ENCODE assay signal across 8 mouse cellular contexts in the genomic region with DNA sequence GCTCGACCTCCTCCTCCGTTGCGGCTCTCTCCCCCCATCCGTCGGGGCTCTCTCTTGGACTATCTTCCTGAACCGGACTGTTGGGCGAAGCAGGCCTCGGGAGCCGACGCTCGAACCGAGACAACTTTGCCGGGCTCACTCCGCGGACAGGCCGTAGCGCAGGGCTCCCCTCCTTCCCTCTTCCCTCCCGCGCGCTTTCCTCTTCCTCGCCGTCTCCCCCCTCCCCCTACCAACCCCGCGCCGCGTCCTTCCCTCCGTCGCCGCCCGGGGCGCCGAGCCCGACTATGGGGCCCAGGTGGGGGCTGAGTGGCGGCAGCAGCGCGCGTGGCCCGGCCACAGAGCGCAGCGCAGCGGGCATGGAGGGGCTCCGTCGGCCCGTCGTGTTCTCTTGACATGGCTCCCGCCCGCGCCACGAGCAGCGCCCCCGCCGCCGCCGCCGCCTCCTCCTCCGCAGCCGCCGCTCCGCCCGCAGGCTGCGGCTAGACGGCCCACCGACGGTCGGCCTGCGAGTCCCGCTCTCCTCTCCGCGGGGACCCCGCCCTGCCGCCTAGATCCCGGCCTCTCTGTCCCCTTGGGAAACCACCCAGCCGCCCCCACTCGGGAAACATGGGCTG. TPM values are rescaled to one million over a fixed set of nuclear protein-coding genes. Genes with fewer than 3 reads are reported as not detected.
DNase-seq lines count a peak whose midpoint lies in the region; ATAC-seq and TF ChIP-seq lines count a peak whose summit lies in the region.

A gene (plus strand): TSS at position 350 of the 614 bp plus-strand sequence.

- peak within 1 kb of the TSS; percentile 98 for H3K9ac ChIP-seq in embryonic facial prominence, embryonic 11.5 days (replicated peaks; ENCODE audit: low read length)
- peak within 1 kb of the TSS; percentile 100 for H3K9ac ChIP-seq in intestine, postnatal 0 days (ENCODE audit: low read depth, low read length)
- peak within 1 kb of the TSS; percentile 99 for H3K9ac ChIP-seq in liver, embryonic 13.5 days

- H3K4me3 ChIP-seq in embryonic facial prominence, embryonic 11.5 days (ENCODE audit: low read depth, low read length), result peak within 1 kb of the TSS; percentile 100
- H3K4me3 ChIP-seq in intestine, postnatal 0 days (ENCODE audit: low read depth, low read length), result peak within 1 kb of the TSS; percentile 98
- H3K4me3 ChIP-seq in liver, embryonic 13.5 days (replicated peaks), result peak within 1 kb of the TSS; percentile 98
- H3K4me3 ChIP-seq in myocyte, result peak within 1 kb of the TSS; percentile 85

- no peaks in the 10 kb centered on the region for H3K4me1 ChIP-seq in embryonic facial prominence, embryonic 11.5 days (ENCODE audit: control insufficient read depth, insufficient read depth, low read length)
- H3K4me1 ChIP-seq in intestine, postnatal 0 days (replicated peaks; ENCODE audit: control insufficient read depth, insufficient read depth, low read length), result no peaks in the 10 kb centered on the region
- H3K4me1 ChIP-seq in liver, embryonic 13.5 days (replicated peaks), result peaks cover 33% of the 10 kb centered on the region

- H3K4me2 ChIP-seq in embryonic facial prominence, embryonic 11.5 days (ENCODE audit: low read depth, low read length), result peak within 1 kb of the TSS; percentile 61
- peak within 1 kb of the TSS; percentile 81 for H3K4me2 ChIP-seq in intestine, postnatal 0 days (replicated peaks; ENCODE audit: low read depth)
- H3K4me2 ChIP-seq in liver, embryonic 13.5 days, result peak within 1 kb of the TSS; percentile 94
- H3K4me2 ChIP-seq in myocyte (ENCODE audit: low read depth), result peak within 1 kb of the TSS; percentile 82

- CTCF ChIA-PET in Patski (lab: Charles Lee), result interaction anchor here (1.8 kb wide), 1 partner anchor 17 kb away, joined by 4 read pairs; no protein-coding TSS in a partner anchor

- POLR2A ChIA-PET in Patski (lab: Charles Lee), result no interaction called here

- no peak for TF ChIP-seq POLR2A in myocyte (IDR thresholded peaks at IDR 0.05; ENCODE audit: insufficient read length, low read depth)

- H3K36me3 ChIP-seq in embryonic facial prominence, embryonic 11.5 days (replicated peaks; ENCODE audit: control insufficient read depth, insufficient read depth, low read depth, low read length), result no peaks in the 10 kb centered on the region; the same call in 1 of the 2 replicates
- H3K36me3 ChIP-seq in intestine, postnatal 0 days (ENCODE audit: control insufficient read depth, insufficient read depth), result 0 out of 2 replicates have a peak, but pooled peaks cover 7% of the 10 kb centered on the region
- peaks cover 19% of the 10 kb centered on the region for H3K36me3 ChIP-seq in liver, embryonic 13.5 days
- H3K36me3 ChIP-seq in myocyte (ENCODE audit: control insufficient read depth, insufficient read depth), result peaks cover 19% of the 10 kb centered on the region

- no peaks in the 10 kb centered on the region for H3K9me3 ChIP-seq in embryonic facial prominence, embryonic 11.5 days (replicated peaks; ENCODE audit: control insufficient read depth, low read length)
- no peaks in the 10 kb centered on the region for H3K9me3 ChIP-seq in intestine, postnatal 0 days (ENCODE audit: control insufficient read depth)
- no peaks in the 10 kb centered on the region for H3K9me3 ChIP-seq in liver, embryonic 13.5 days (replicated peaks)

- DNase-seq in Patski (ENCODE audit: low read depth, low spot score), result no peak
- peak; percentile 72 for DNase-seq in embryonic facial prominence, embryonic 11.5 days (ENCODE audit: low spot score)
- peak; percentile 47 to 53 for DNase-seq in heart, adult 18-20 months
- no peak for DNase-seq in liver, embryonic 13.5 days
- peak; percentile 43 for DNase-seq in urinary bladder, postnatal 14 days (ENCODE audit: low spot score)

- 0% methylated on average over 52 of the region's 74 CpGs for WGBS in embryonic facial prominence, embryonic 11.5 days
- under 1% methylated on average over 41 of the region's 74 CpGs for WGBS in intestine, postnatal 0 days
- under 1% methylated on average over 72 of the region's 74 CpGs for WGBS in liver, embryonic 13.5 days (ENCODE audit: insufficient replicate concordance)

- H3ac ChIP-seq in myocyte (ENCODE audit: control insufficient read depth, insufficient read length), result peak within 1 kb of the TSS; percentile 99

- H3K27ac ChIP-seq in embryonic facial prominence, embryonic 11.5 days (replicated peaks; ENCODE audit: low read depth, low read length), result peak within 1 kb of the TSS; percentile 99
- peak within 1 kb of the TSS; percentile 100 for H3K27ac ChIP-seq in intestine, postnatal 0 days (ENCODE audit: low read depth, low read length)
- peak within 1 kb of the TSS; percentile 100 for H3K27ac ChIP-seq in liver, embryonic 13.5 days

- H3K27me3 ChIP-seq in Patski (no peaks in the 10 kb centered on the region), myocyte (ENCODE audit: control insufficient read depth, insufficient read depth, insufficient read length) (no peaks in the 10 kb centered on the region)
- H3K27me3 ChIP-seq in embryonic facial prominence, embryonic 11.5 days (ENCODE audit: control insufficient read depth, insufficient read depth, low read length), result no peaks in the 10 kb centered on the region
- no peaks in the 10 kb centered on the region for H3K27me3 ChIP-seq in intestine, postnatal 0 days (replicated peaks; ENCODE audit: control insufficient read depth, insufficient read depth, low read length)
- H3K27me3 ChIP-seq in liver, embryonic 13.5 days, result no peaks in the 10 kb centered on the region

- ATAC-seq in CD4-positive, CD25-positive, alpha-beta regulatory T cell, adult 4 months, result peak; percentile 42
- peak; percentile 34 for ATAC-seq in Patski
- ATAC-seq in embryonic facial prominence, embryonic 11.5 days (replicated peaks; ENCODE audit: insufficient number of reproducible peaks, low FRiP score, low TSS enrichment, low read depth), result peak; percentile 61
- peak; percentile 71 for ATAC-seq in intestine, postnatal 0 days
- ATAC-seq in liver, embryonic 13.5 days (ENCODE audit: low read depth), result peak; percentile 37

- H3K79me2 ChIP-seq in myocyte (ENCODE audit: control insufficient read depth, insufficient read depth), result peaks cover 47% of the 10 kb centered on the region

- no peak for TF ChIP-seq CTCF in Patski (IDR thresholded peaks at IDR 0.05)
- TF ChIP-seq CTCF in intestine, postnatal 0 days (IDR thresholded peaks at IDR 0.05; ENCODE audit: low read depth), result peak; percentile 59

- in situ Hi-C loops in Patski (cut with MboI; ENCODE audit: low pct_unique_long_range_greater_than_20kb), result no loop called here

TF ChIP-seq in myocyte, 11 proteins besides CTCF, POLR2A, EP300 and RAD21:
- TF ChIP-seq MYOD1 (IDR thresholded peaks at IDR 0.05; ENCODE audit: control insufficient read depth in 1 of 3, insufficient read length in 2 of 3, low read depth in 2 of 3) (peak in 1 of 3 experiments; percentile 7), REST (IDR thresholded peaks at IDR 0.05; ENCODE audit: insufficient read depth, insufficient read length) (no peak), TCF12 (IDR thresholded peaks at IDR 0.05; ENCODE audit: insufficient read depth, poor library complexity, severe bottlenecking) (no peak)

RNA-seq across cellular contexts. Expression of the gene that starts here (rescaled TPM):
- 10 to 100 TPM; 24.0 to 51.6 TPM for polyA plus RNA-seq in CD4-positive, CD25-positive, alpha-beta regulatory T cell, adult 4 months (2017; shearing (Covaris generic))
- polyA plus RNA-seq in Patski (2021) (129 TPM), myocyte (2012; fragmentation: generic; extraction: Trizol) (27.3 TPM)
- polyA plus RNA-seq in embryonic facial prominence, embryonic 11.5 days (2014; fragmentation: Nextera tagmentation; extraction: Ambion mirVana), result 21.0 and 21.2 TPM in 2 replicates
- 100 to 1,000 TPM; 132 to 137 TPM for total RNA-seq in heart, adult 18-20 months (2021)
- polyA plus RNA-seq in intestine, postnatal 0 days (2015; fragmentation: Nextera tagmentation; extraction: Ambion mirVana), result 15.4 and 17.5 TPM in 2 replicates
- polyA plus RNA-seq in liver, embryonic 13.5 days (2015; fragmentation: Nextera tagmentation; extraction: Ambion mirVana), result 9.5 and 9.6 TPM in 2 replicates

Comparison
In these comparisons a context has a peak if more than half of its experiments do, and no peak if none do; other contexts are left out.
1. DNase-seq: peak in embryonic facial prominence, embryonic 11.5 days (single experiment), heart, adult 18-20 months (2 of 2) and urinary bladder, postnatal 14 days (single experiment); none in Patski (single experiment) and liver, embryonic 13.5 days (single experiment).
2. Peak in every context shown above with its lines, with median percentiles within 50 percentile points of each other: ATAC-seq, H3K27ac ChIP-seq, H3K4me2 ChIP-seq, H3K4me3 ChIP-seq and H3K9ac ChIP-seq.